Mouse (Mus musculus) liver, postnatal 0 days (tissue): Measurements from ENCODE around the gene Als2cl.

Experiments used
- CTCF ChIP-seq: sonication (generic); IDR thresholded peaks from 2 replicates; pipeline ENCODE4 v1.5.1; 2016; ENCODE audit warnings: antibody characterized with exemption, low read depth
- EP300 ChIP-seq: IDR thresholded peaks from 2 replicates; pipeline ENCODE4 v1.6.1; 2016; ENCODE audit warnings: antibody characterized with exemption, low read depth, mild to moderate bottlenecking

DNA sequence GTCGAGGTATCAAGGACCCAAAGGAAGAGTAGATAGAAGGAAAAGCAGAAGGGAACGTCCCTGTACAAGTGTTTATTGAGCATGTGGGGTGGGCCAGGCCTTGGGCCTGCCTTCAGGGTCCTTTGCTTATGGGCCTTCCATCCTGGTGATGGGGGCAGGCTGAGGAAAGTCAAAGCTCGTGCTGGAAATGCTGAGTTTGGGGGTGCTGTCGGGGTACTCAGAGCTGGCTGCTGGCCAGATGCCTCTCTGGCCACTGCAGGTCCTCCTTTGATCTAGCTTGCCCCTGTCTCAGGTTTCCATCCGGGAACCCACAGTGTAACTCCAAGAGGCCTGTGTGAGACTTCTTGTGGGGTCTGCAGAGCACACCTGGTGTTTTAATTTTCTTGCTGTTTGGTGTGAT is 21.1 kb upstream of the Als2cl start:
- no peak for TF ChIP-seq CTCF
- no peak for TF ChIP-seq EP300
